Mouse (Mus musculus): Measurements from ENCODE around the gene Nlrp4f.

DNA sequence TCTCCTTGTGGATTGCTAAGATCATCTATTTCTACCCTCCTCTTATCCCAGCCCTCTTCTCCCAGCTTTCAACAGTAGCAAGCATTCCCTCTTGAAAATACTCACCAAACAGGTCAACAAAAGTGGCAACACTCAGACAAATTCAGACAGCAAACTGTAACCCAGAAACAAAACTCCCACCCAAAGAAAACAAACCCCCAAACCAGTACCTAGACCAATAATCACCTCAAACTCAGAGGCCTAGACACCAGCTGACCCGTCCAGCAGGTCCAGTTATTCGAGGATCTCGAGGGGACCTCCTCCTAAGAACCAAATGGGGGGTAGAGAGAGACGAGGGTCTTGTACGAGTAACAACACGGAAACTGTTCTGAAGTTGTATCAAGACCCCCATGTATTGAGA lies 20.2 kb upstream of the Nlrp4f start:
- TF ChIP-seq CTCF (IDR thresholded peaks at IDR 0.05; ENCODE audit: borderline replicate concordance, insufficient read depth, low read length) (no peak), POLR2A (IDR thresholded peaks at IDR 0.05; ENCODE audit: low read depth, low read length) (no peak)
